Mouse (Mus musculus): ENCODE data around the gene Vdac2. TPM values are rescaled to one million over a fixed set of nuclear protein-coding genes. Genes with fewer than 3 reads are reported as not detected.

The Vdac2 gene
- polyA plus RNA-seq, 2 experiments, result 146 to 226 TPM

- ATAC-seq (ENCODE audit: low FRiP score, low read depth) (no peak), DNase-seq (ENCODE audit: low spot score) (no peak)
- no peak overlapping the region for H3K4me3 ChIP-seq (replicated peaks; ENCODE audit: low read length)
- TF ChIP-seq POLR2A (IDR thresholded peaks at IDR 0.05; ENCODE audit: borderline replicate concordance, extremely low read depth, insufficient read depth, insufficient read length), result no peak
- H3K27me3 ChIP-seq (ENCODE audit: control insufficient read depth, insufficient read depth, low read length), result no peaks in the 10 kb centered on the region
- H3K27ac ChIP-seq (replicated peaks; ENCODE audit: low read depth, low read length), result no peak overlapping the region
- peaks cover 46% of the 10 kb centered on the region for H3K36me3 ChIP-seq (ENCODE audit: control insufficient read depth, insufficient read depth, low read length)
- H3K4me2 ChIP-seq (replicated peaks; ENCODE audit: low read depth, low read length, severe bottlenecking), result no peak overlapping the region
- H3K4me1 ChIP-seq (ENCODE audit: control insufficient read depth, insufficient read depth, low read length), result peaks cover 2% of the 10 kb centered on the region; the same call in 1 of the 2 replicates
- 81% methylated on average over 9 of the region's 9 CpGs for WGBS
- H3K9me3 ChIP-seq (ENCODE audit: control insufficient read depth, low read length), result no peaks in the 10 kb centered on the region
- no peak overlapping the region for H3K9ac ChIP-seq (ENCODE audit: low read depth, low read length, severe bottlenecking)
These were observed 34.3 kb upstream of the Vdac2 start for GRCm38 (mm10) chr14:21790585-21791251.

- Histone ChIP-seq H3K4me1 (ENCODE audit: control insufficient read depth, insufficient read depth, low read length) (peaks cover 2% of the 10 kb centered on the region; the same call in 1 of the 2 replicates), H3K4me3 (replicated peaks; ENCODE audit: low read length) (no peak overlapping the region), H3K27me3 (ENCODE audit: control insufficient read depth, insufficient read depth, low read length) (no peaks in the 10 kb centered on the region), H3K4me2 (replicated peaks; ENCODE audit: low read depth, low read length, severe bottlenecking) (no peak overlapping the region), H3K36me3 (ENCODE audit: control insufficient read depth, insufficient read depth, low read length) (peaks cover 41% of the 10 kb centered on the region), H3K27ac (replicated peaks; ENCODE audit: low read depth, low read length) (no peak overlapping the region), H3K9ac (ENCODE audit: low read depth, low read length, severe bottlenecking) (no peak overlapping the region), H3K9me3 (ENCODE audit: control insufficient read depth, low read length) (no peaks in the 10 kb centered on the region)
- ATAC-seq (ENCODE audit: low FRiP score, low read depth), result no peak
- WGBS, result 96% methylated on average over 4 of the region's 4 CpGs
- TF ChIP-seq POLR2A (IDR thresholded peaks at IDR 0.05; ENCODE audit: borderline replicate concordance, extremely low read depth, insufficient read depth, insufficient read length), result no peak
- DNase-seq (ENCODE audit: low spot score), result no peak
These were observed 33.3 kb upstream of the Vdac2 start for GRCm38 (mm10) chr14:21791722-21792121.

- H3K9ac ChIP-seq (ENCODE audit: low read depth, low read length, severe bottlenecking), result no peak overlapping the region
- peaks cover 40% of the 10 kb centered on the region for H3K36me3 ChIP-seq (ENCODE audit: control insufficient read depth, insufficient read depth, low read length)
- H3K27me3 ChIP-seq (ENCODE audit: control insufficient read depth, insufficient read depth, low read length), result no peaks in the 10 kb centered on the region
- H3K27ac ChIP-seq (replicated peaks; ENCODE audit: low read depth, low read length), result no peak overlapping the region
- ATAC-seq (ENCODE audit: low FRiP score, low read depth), result no peak
- 94% methylated on average over 6 of the region's 6 CpGs for WGBS
- H3K9me3 ChIP-seq (ENCODE audit: control insufficient read depth, low read length), result no peaks in the 10 kb centered on the region
- TF ChIP-seq POLR2A (IDR thresholded peaks at IDR 0.05; ENCODE audit: borderline replicate concordance, extremely low read depth, insufficient read depth, insufficient read length), result no peak
- no peak for DNase-seq (ENCODE audit: low spot score)
- H3K4me2 ChIP-seq (replicated peaks; ENCODE audit: low read depth, low read length, severe bottlenecking), result no peak overlapping the region
- H3K4me1 ChIP-seq (ENCODE audit: control insufficient read depth, insufficient read depth, low read length), result peaks cover 2% of the 10 kb centered on the region; the same call in 1 of the 2 replicates
- no peak overlapping the region for H3K4me3 ChIP-seq (replicated peaks; ENCODE audit: low read length)
These were observed 32.8 kb upstream of the Vdac2 start for GRCm38 (mm10) chr14:21792250-21792649.

- H3K9ac ChIP-seq (ENCODE audit: low read depth, low read length, severe bottlenecking), result no peak overlapping the region
- no peaks in the 10 kb centered on the region for H3K27me3 ChIP-seq (ENCODE audit: control insufficient read depth, insufficient read depth, low read length)
- ATAC-seq (ENCODE audit: low FRiP score, low read depth), result no peak
- H3K9me3 ChIP-seq (ENCODE audit: control insufficient read depth, low read length), result no peaks in the 10 kb centered on the region
- H3K36me3 ChIP-seq (ENCODE audit: control insufficient read depth, insufficient read depth, low read length), result peaks cover 10% of the 10 kb centered on the region; the same call in 1 of the 2 replicates
- no peak overlapping the region for H3K4me2 ChIP-seq (replicated peaks; ENCODE audit: low read depth, low read length, severe bottlenecking)
- WGBS, result 96% methylated on average over 4 of the region's 4 CpGs
- no peak overlapping the region for H3K27ac ChIP-seq (replicated peaks; ENCODE audit: low read depth, low read length)
- H3K4me3 ChIP-seq (replicated peaks; ENCODE audit: low read length), result no peak overlapping the region
- DNase-seq (ENCODE audit: low spot score), result no peak
- H3K4me1 ChIP-seq (ENCODE audit: control insufficient read depth, insufficient read depth, low read length), result no peaks in the 10 kb centered on the region
- TF ChIP-seq POLR2A (IDR thresholded peaks at IDR 0.05; ENCODE audit: borderline replicate concordance, extremely low read depth, insufficient read depth, insufficient read length), result no peak
These were observed 24.4 kb upstream of the Vdac2 start for GRCm38 (mm10) chr14:21800641-21801040.

GRCm38 (mm10) chr14:21801624-21802023 is 23.4 kb upstream of the Vdac2 start:
- DNase-seq (ENCODE audit: low spot score), result no peak
- H3K4me1 ChIP-seq (ENCODE audit: control insufficient read depth, insufficient read depth, low read length), result no peaks in the 10 kb centered on the region
- H3K27ac ChIP-seq (replicated peaks; ENCODE audit: low read depth, low read length), result no peak overlapping the region
- H3K9me3 ChIP-seq (ENCODE audit: control insufficient read depth, low read length), result no peaks in the 10 kb centered on the region
- ATAC-seq (ENCODE audit: low FRiP score, low read depth), result no peak; the same call in 1 of the 2 replicates
- TF ChIP-seq POLR2A (IDR thresholded peaks at IDR 0.05; ENCODE audit: borderline replicate concordance, extremely low read depth, insufficient read depth, insufficient read length), result no peak
- no peak overlapping the region for H3K9ac ChIP-seq (ENCODE audit: low read depth, low read length, severe bottlenecking)
- H3K27me3 ChIP-seq (ENCODE audit: control insufficient read depth, insufficient read depth, low read length), result no peaks in the 10 kb centered on the region
- H3K4me3 ChIP-seq (replicated peaks; ENCODE audit: low read length), result no peak overlapping the region
- peaks cover 10% of the 10 kb centered on the region; the same call in 1 of the 2 replicates for H3K36me3 ChIP-seq (ENCODE audit: control insufficient read depth, insufficient read depth, low read length)
- H3K4me2 ChIP-seq (replicated peaks; ENCODE audit: low read depth, low read length, severe bottlenecking), result no peak overlapping the region
- WGBS, result 75% methylated on average over 7 of the region's 7 CpGs

All from limb, embryonic 14.5 days (tissue).